Mouse (Mus musculus): Measurements from ENCODE around the gene Hip1. TPM values are rescaled to one million over a fixed set of nuclear protein-coding genes. Genes with fewer than 3 reads are reported as not detected.

The Hip1 gene
- polyA plus RNA-seq, 1 experiment = 8.0 TPM

DNA sequence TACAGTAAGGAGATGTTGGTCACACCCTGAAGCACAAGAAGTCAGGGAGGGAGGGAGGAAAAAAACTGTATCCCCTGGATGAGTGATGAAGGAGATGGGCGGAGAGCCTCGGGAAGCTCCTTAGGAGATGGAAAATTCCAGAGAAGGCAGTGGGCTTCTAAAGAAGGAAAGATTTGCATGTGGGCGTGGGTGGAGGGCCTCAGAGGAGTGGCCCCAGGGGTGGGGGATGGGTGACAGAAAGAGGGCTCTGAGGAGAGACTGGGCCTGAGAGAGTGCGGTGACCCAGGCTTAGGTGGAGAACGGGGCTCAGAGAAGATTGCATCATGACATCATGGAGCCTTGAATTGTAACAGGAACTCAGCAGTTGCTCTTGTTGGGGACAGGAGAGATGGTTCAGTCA, 39.5 kb downstream of the Hip1 start:
- Histone ChIP-seq H3K27me3 (ENCODE audit: control insufficient read depth, insufficient read depth, low read length) (no peaks in the 10 kb centered on the region), H3K4me1 (ENCODE audit: control insufficient read depth, insufficient read depth, insufficient read length, low read length) (0 out of 2 replicates have a peak, but pooled peaks cover 2% of the 10 kb centered on the region), H3K36me3 (ENCODE audit: control insufficient read depth, insufficient read depth, low read length) (no peaks in the 10 kb centered on the region), H3K4me3 (ENCODE audit: low read depth, low read length) (no peak overlapping the region), H3K27ac (ENCODE audit: insufficient read depth, low read depth, low read length) (no peak overlapping the region)
- WGBS = 72% methylated on average over 5 of the region's 5 CpGs
- TF ChIP-seq CTCF (IDR thresholded peaks at IDR 0.05; ENCODE audit: extremely low read depth, insufficient read length, insufficient replicate concordance, low read depth, low read length) (no peak), POLR2A (IDR thresholded peaks at IDR 0.05; ENCODE audit: low read depth, low read length) (no peak)

DNA sequence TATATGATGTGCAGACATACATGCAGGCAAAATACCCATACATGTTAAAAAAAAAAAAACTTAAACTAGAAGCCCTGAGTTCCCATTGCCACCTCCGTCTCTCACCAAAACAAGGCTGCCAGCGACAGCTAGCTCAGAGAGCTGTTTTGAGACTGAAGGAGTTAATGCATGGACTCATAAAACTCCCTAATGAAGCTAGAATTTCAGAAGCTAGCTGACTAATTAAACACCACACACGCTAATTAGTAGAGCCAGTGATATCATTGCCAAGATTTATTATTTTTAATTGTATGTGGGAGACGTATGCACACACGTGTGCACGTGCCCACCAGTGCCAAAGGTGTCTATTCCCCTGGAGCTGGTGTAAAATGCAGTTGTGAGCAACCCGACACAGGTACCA, 42.0 kb downstream of the Hip1 start:
- Histone ChIP-seq H3K4me1 (ENCODE audit: control insufficient read depth, insufficient read depth, insufficient read length, low read length) (0 out of 2 replicates have a peak, but pooled peaks cover 2% of the 10 kb centered on the region), H3K4me3 (ENCODE audit: low read depth, low read length) (no peak overlapping the region), H3K27ac (ENCODE audit: insufficient read depth, low read depth, low read length) (no peak overlapping the region), H3K36me3 (ENCODE audit: control insufficient read depth, insufficient read depth, low read length) (no peaks in the 10 kb centered on the region), H3K27me3 (ENCODE audit: control insufficient read depth, insufficient read depth, low read length) (no peaks in the 10 kb centered on the region)
- TF ChIP-seq CTCF (IDR thresholded peaks at IDR 0.05; ENCODE audit: extremely low read depth, insufficient read length, insufficient replicate concordance, low read depth, low read length) (no peak), POLR2A (IDR thresholded peaks at IDR 0.05; ENCODE audit: low read depth, low read length) (no peak)
- 80% methylated on average over 7 of the region's 7 CpGs for WGBS

DNA sequence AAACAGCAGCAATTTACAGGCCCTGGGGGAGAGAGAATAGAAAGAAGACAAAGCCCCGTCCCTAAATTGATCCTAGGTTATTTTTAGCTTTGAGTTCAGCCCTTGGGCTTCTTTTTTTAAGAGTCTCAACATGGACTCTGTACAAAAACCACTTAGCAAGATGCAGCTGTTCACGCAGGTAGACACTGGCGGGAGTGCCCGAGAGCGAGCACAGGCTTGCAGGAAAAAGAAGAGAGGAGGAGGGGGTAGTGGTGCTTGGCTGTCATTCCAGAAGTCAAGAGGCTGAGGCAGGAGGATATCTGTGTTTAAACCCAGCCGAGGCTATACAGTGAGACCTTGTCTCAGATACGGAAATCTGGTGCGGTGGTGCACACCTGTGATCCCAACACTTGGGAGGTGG, 42.9 kb downstream of the Hip1 start:
- Histone ChIP-seq H3K36me3 (ENCODE audit: control insufficient read depth, insufficient read depth, low read length) (no peaks in the 10 kb centered on the region), H3K27me3 (ENCODE audit: control insufficient read depth, insufficient read depth, low read length) (no peaks in the 10 kb centered on the region), H3K27ac (ENCODE audit: insufficient read depth, low read depth, low read length) (no peak overlapping the region), H3K4me3 (ENCODE audit: low read depth, low read length) (no peak overlapping the region), H3K4me1 (ENCODE audit: control insufficient read depth, insufficient read depth, insufficient read length, low read length) (0 out of 2 replicates have a peak, but pooled peaks cover 2% of the 10 kb centered on the region)
- TF ChIP-seq CTCF (IDR thresholded peaks at IDR 0.05; ENCODE audit: extremely low read depth, insufficient read length, insufficient replicate concordance, low read depth, low read length) (no peak), POLR2A (IDR thresholded peaks at IDR 0.05; ENCODE audit: low read depth, low read length) (no peak)
- WGBS = 68% methylated on average over 8 of the region's 8 CpGs

DNA sequence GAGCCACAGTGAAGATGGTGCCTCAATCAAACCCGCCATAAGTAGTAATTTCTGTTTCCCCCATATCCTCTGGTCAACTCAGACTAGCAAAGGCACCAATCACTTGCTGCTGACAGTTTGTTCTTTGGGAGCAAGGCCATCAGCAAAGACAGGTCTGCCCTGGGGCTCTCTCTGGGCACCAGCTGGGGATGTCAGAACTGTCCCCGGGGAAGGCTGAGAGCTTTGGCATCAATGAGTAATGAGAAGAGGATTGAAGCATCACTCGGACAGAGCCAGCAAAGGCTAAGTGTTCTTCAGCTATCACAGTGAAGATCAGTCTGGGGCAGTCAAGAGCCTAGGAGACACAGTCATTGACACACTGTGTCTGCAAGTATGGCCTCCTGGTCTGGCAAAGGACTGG, 46.0 kb downstream of the Hip1 start:
- WGBS = 85% methylated on average over 3 of the region's 3 CpGs

DNA sequence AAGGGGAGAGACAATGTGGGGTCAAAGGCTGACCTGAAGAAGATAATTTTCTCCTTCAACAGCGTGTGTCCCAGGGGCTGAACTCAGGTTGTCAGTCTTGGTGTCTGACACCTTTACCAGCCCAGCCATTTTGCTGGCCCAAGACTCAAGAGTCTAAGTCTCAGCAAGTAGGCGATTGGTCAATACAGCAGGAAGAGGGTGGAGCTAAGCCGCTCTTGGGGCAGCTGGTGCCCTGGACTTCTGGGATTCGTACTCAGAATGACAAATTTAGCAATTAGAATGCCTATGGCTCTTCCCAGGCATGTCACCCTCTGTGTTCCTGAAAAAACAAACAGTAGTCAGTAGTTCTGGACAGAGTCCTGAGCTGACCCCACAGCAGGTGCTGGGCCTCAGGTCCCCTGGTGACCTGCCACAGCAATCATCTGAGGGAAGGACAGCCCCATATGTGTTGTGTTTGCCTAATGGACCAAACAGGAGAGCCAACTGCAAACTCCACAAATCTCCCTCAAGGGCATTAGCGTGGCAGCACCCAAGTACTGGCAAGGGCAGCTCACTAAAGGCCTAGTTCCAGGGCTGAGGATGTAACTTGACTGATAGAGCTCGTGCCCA, 47.5 kb downstream of the Hip1 start:
- Histone ChIP-seq H3K4me3 (ENCODE audit: low read depth, low read length) (no peak overlapping the region), H3K4me1 (ENCODE audit: control insufficient read depth, insufficient read depth, insufficient read length, low read length) (0 out of 2 replicates have a peak, but pooled peaks cover under 1% of the 10 kb centered on the region), H3K27me3 (ENCODE audit: control insufficient read depth, insufficient read depth, low read length) (no peaks in the 10 kb centered on the region), H3K27ac (ENCODE audit: insufficient read depth, low read depth, low read length) (no peak overlapping the region), H3K36me3 (ENCODE audit: control insufficient read depth, insufficient read depth, low read length) (no peaks in the 10 kb centered on the region)
- 68% methylated on average over 6 of the region's 6 CpGs for WGBS
- TF ChIP-seq CTCF (IDR thresholded peaks at IDR 0.05; ENCODE audit: extremely low read depth, insufficient read length, insufficient replicate concordance, low read depth, low read length) = no peak

More for the DNA sequence above, 46.0 kb downstream of the Hip1 start:
- Histone ChIP-seq H3K27ac (ENCODE audit: insufficient read depth, low read depth, low read length) (no peak overlapping the region), H3K4me1 (ENCODE audit: control insufficient read depth, insufficient read depth, insufficient read length, low read length) (no peaks in the 10 kb centered on the region), H3K27me3 (ENCODE audit: control insufficient read depth, insufficient read depth, low read length) (no peaks in the 10 kb centered on the region), H3K36me3 (ENCODE audit: control insufficient read depth, insufficient read depth, low read length) (no peaks in the 10 kb centered on the region), H3K4me3 (ENCODE audit: low read depth, low read length) (no peak overlapping the region)
- TF ChIP-seq POLR2A (IDR thresholded peaks at IDR 0.05; ENCODE audit: low read depth, low read length) (no peak), CTCF (IDR thresholded peaks at IDR 0.05; ENCODE audit: extremely low read depth, insufficient read length, insufficient replicate concordance, low read depth, low read length) (no peak)

DNA sequence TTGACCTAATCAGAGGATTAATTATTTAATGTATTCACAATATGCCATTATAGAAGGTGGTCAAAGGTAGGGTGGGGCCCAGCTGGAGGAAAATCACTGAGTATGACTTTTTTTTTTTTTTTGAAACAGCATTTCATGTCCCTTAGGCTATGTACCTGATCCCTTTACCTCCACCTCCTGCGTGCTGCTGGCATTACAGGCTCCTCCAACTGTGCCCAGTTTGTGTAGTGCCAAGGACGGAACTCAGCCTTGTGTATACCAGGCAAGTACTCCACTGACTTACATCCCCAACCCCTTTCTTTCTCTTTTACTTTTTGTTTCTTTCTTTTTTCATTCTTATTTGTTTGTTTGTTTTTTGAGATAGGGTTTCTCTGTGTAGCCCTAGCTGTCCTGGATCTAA, 48.4 kb downstream of the Hip1 start:
- TF ChIP-seq POLR2A (IDR thresholded peaks at IDR 0.05; ENCODE audit: low read depth, low read length) = no peak
- TF ChIP-seq CTCF (IDR thresholded peaks at IDR 0.05; ENCODE audit: extremely low read depth, insufficient read length, insufficient replicate concordance, low read depth, low read length) = no peak
- Histone ChIP-seq H3K27me3 (ENCODE audit: control insufficient read depth, insufficient read depth, low read length) (no peaks in the 10 kb centered on the region), H3K4me3 (ENCODE audit: low read depth, low read length) (no peak overlapping the region), H3K27ac (ENCODE audit: insufficient read depth, low read depth, low read length) (no peak overlapping the region), H3K4me1 (ENCODE audit: control insufficient read depth, insufficient read depth, insufficient read length, low read length) (peaks cover 4% of the 10 kb centered on the region; the same call in 1 of the 2 replicates), H3K36me3 (ENCODE audit: control insufficient read depth, insufficient read depth, low read length) (no peaks in the 10 kb centered on the region)
- 61% methylated on average over 2 of the region's 2 CpGs for WGBS

DNA sequence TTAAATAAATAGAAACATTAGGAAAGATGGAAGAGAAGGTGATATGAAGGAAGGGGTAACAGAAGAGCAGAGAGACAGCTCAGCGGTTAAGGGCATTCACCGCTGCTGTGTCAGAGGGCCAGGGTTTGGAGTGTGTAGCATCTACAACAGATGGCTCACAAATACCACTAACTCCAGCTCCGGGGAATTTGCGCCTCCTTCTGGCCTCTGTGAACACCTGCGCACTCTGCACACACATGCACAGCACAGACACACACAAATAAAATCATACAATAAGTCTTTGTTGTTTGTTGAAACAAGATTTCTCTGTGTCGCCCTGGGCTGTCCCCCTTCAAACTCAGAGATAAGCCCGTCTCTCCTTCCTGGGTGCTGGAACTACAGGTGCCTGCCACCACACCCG, 49.4 kb downstream of the Hip1 start:
- Histone ChIP-seq H3K27ac (ENCODE audit: insufficient read depth, low read depth, low read length) (no peak overlapping the region), H3K36me3 (ENCODE audit: control insufficient read depth, insufficient read depth, low read length) (no peaks in the 10 kb centered on the region), H3K4me3 (ENCODE audit: low read depth, low read length) (no peak overlapping the region), H3K27me3 (ENCODE audit: control insufficient read depth, insufficient read depth, low read length) (no peaks in the 10 kb centered on the region), H3K4me1 (ENCODE audit: control insufficient read depth, insufficient read depth, insufficient read length, low read length) (peaks cover 5% of the 10 kb centered on the region; the same call in 1 of the 2 replicates)
- WGBS = 68% methylated on average over 8 of the region's 8 CpGs
- TF ChIP-seq POLR2A (IDR thresholded peaks at IDR 0.05; ENCODE audit: low read depth, low read length) = no peak
- no peak for TF ChIP-seq CTCF (IDR thresholded peaks at IDR 0.05; ENCODE audit: extremely low read depth, insufficient read length, insufficient replicate concordance, low read depth, low read length)
